Mouse (Mus musculus) heart, embryonic 16.5 days (tissue): ENCODE results near the gene Gapdhs. TPM values are rescaled to one million over a fixed set of nuclear protein-coding genes. Genes with fewer than 3 reads are reported as not detected.

Source experiments
- ATAC-seq: fragments of 200-750 bp; cut with Nextera tagmentation; replicated peaks from 2 replicates; pipeline ENCODE4 v1.8.0; 2017; ENCODE audit warnings: moderate number of reproducible peaks; ENCODE audit not compliant: insufficient read depth, low FRiP score; ENCODE audit errors: extremely low read depth
- H3K27ac ChIP-seq: fragments of 300-500 bp; sonication (generic); 2 replicates; pipeline ENCODE4 v1.5.1; 2014; ENCODE audit warnings: mild to moderate bottlenecking, low read length, control low read depth, moderate library complexity
- H3K27me3 ChIP-seq: fragments of 300-500 bp; sonication (generic); 2 replicates; pipeline ENCODE4 v1.6.1; 2014; ENCODE audit warnings: low read length, mixed read lengths; ENCODE audit not compliant: control insufficient read depth, insufficient read depth
- H3K36me3 ChIP-seq: fragments of 300-500 bp; sonication (generic); 2 replicates; pipeline ENCODE4 v1.6.1; 2014; ENCODE audit not compliant: control insufficient read depth, insufficient read depth
- H3K4me1 ChIP-seq: fragments of 300-500 bp; sonication (generic); 2 replicates; pipeline ENCODE4 v1.6.1; 2014; ENCODE audit warnings: low read length, mixed read lengths; ENCODE audit not compliant: control insufficient read depth, insufficient read depth
- H3K4me2 ChIP-seq: fragments of 300-500 bp; sonication (generic); 2 replicates; pipeline ENCODE4 v1.6.1; 2014; ENCODE audit warnings: low read depth, mild to moderate bottlenecking, control low read depth, low read length
- H3K4me3 ChIP-seq: fragments of 300-500 bp; sonication (generic); 2 replicates; pipeline ENCODE4 v1.5.1; 2014; ENCODE audit warnings: mild to moderate bottlenecking, control low read depth, low read length
- H3K9ac ChIP-seq: fragments of 300-500 bp; sonication (generic); 2 replicates; pipeline ENCODE4 v1.6.1; 2014; ENCODE audit warnings: low read length, control low read depth
- H3K9me3 ChIP-seq: fragments of 300-500 bp; sonication (generic); replicated peaks from 2 replicates; pipeline ENCODE4 v1.6.1; 2016; ENCODE audit warnings: low read length; ENCODE audit not compliant: control insufficient read depth
- WGBS: fragments of 180-500 bp; shearing (Covaris S2); extraction: QIAGEN DNeasy Blood & Tissue Kit; methylation state at CpG from one replicate; pipeline ENCODE4 v1.1.7; 2014; 5-methylcytosine and 5-hydroxymethylcytosine counted together
- polyA plus RNA-seq: library from polyadenylated mRNA; unstranded; fragments of >200 nt; fragmentation: Nextera tagmentation; extraction: Ambion mirVana; gene quantifications from 2 replicates; pipeline ENCODE4 v1.2.1, GENCODE M21; 2015

Gapdhs gene
- polyA plus RNA-seq, 1 experiment from 2014 or later: 0.47 TPM

- WGBS: 47% methylated on average over 7 of the region's 7 CpGs
- no peak for ATAC-seq
- H3K27ac ChIP-seq: no peak overlapping the region
These were observed 33.6 kb upstream of the Gapdhs start for GRCm38 (mm10) chr7:30777081-30777579.

GRCm38 (mm10) chr7:30776104-30776503 is 32.6 kb upstream of the Gapdhs start:
- Histone ChIP-seq H3K36me3 (no peaks in the 10 kb centered on the region), H3K4me1 (no peaks in the 10 kb centered on the region), H3K9me3 (peaks cover 2% of the 10 kb centered on the region; the same call in 1 of the 2 replicates), H3K27me3 (no peaks in the 10 kb centered on the region), H3K4me3 (no peak overlapping the region), H3K27ac (no peak overlapping the region), H3K4me2 (no peak overlapping the region), H3K9ac (no peak overlapping the region)
- ATAC-seq: no peak
- 70% methylated on average over 9 of the region's 9 CpGs for WGBS

More at GRCm38 (mm10) chr7:30777081-30777579, 33.6 kb upstream of the Gapdhs start:
- no peak overlapping the region for H3K4me2 ChIP-seq
- H3K4me1 ChIP-seq: no peaks in the 10 kb centered on the region
- H3K9ac ChIP-seq: no peak overlapping the region
- no peak overlapping the region for H3K4me3 ChIP-seq
- H3K27me3 ChIP-seq: no peaks in the 10 kb centered on the region
- H3K36me3 ChIP-seq: no peaks in the 10 kb centered on the region
- H3K9me3 ChIP-seq: 0 out of 2 replicates have a peak, but pooled peaks cover under 1% of the 10 kb centered on the region

- no peak overlapping the region for H3K4me2 ChIP-seq
- H3K36me3 ChIP-seq: no peaks in the 10 kb centered on the region
- H3K27ac ChIP-seq: no peak overlapping the region
- H3K4me1 ChIP-seq: no peaks in the 10 kb centered on the region
- peaks cover 2% of the 10 kb centered on the region for H3K27me3 ChIP-seq
- H3K9me3 ChIP-seq: peaks cover 2% of the 10 kb centered on the region; the same call in 1 of the 2 replicates
- 28% methylated on average over 9 of the region's 9 CpGs for WGBS
- H3K9ac ChIP-seq: no peak overlapping the region
- no peak for ATAC-seq
- H3K4me3 ChIP-seq: no peak overlapping the region
These were observed 25.8 kb upstream of the Gapdhs start for GRCm38 (mm10) chr7:30769236-30769635.

GRCm38 (mm10) chr7:30766408-30766807 is 22.9 kb upstream of the Gapdhs start:
- Histone ChIP-seq H3K27me3 (peaks cover 2% of the 10 kb centered on the region), H3K4me3 (no peak overlapping the region), H3K36me3 (no peaks in the 10 kb centered on the region), H3K4me1 (no peaks in the 10 kb centered on the region), H3K4me2 (no peak overlapping the region), H3K27ac (no peak overlapping the region), H3K9ac (no peak overlapping the region), H3K9me3 (no peaks in the 10 kb centered on the region; the same call in 1 of the 2 replicates)
- WGBS: 82% methylated on average over 4 of the region's 4 CpGs
- ATAC-seq: no peak

- Histone ChIP-seq H3K27ac (no peak overlapping the region), H3K4me1 (0 out of 2 replicates have a peak, but pooled peaks cover 4% of the 10 kb centered on the region), H3K9me3 (no peaks in the 10 kb centered on the region), H3K4me2 (no peak overlapping the region), H3K27me3 (peaks cover 2% of the 10 kb centered on the region), H3K9ac (no peak overlapping the region), H3K36me3 (no peaks in the 10 kb centered on the region), H3K4me3 (no peak overlapping the region)
- WGBS: 43% methylated on average over 11 of the region's 11 CpGs
- no peak for ATAC-seq
These were observed 21.7 kb upstream of the Gapdhs start for GRCm38 (mm10) chr7:30765173-30765572.

- 49% methylated on average over 5 of the region's 5 CpGs for WGBS
- Histone ChIP-seq H3K4me1 (0 out of 2 replicates have a peak, but pooled peaks cover 4% of the 10 kb centered on the region), H3K27ac (no peak within 1 kb of the TSS), H3K9ac (no peak within 1 kb of the TSS), H3K9me3 (no peaks in the 10 kb centered on the region), H3K4me2 (no peak within 1 kb of the TSS), H3K36me3 (no peaks in the 10 kb centered on the region), H3K27me3 (peaks cover 2% of the 10 kb centered on the region), H3K4me3 (no peak within 1 kb of the TSS)
- no peak for ATAC-seq
These were observed 20.0 kb upstream of the Gapdhs start, which contains the start of gene Dmkn for GRCm38 (mm10) chr7:30763456-30763855. Dmkn (plus strand) TSS chr7:30763756.

- 34% methylated on average over 4 of the region's 4 CpGs for WGBS
These were observed 18.4 kb upstream of the Gapdhs start for GRCm38 (mm10) chr7:30761769-30762352.

GRCm38 (mm10) chr7:30758853-30759252 is 15.4 kb upstream of the Gapdhs start:
- Histone ChIP-seq H3K27me3 (no peaks in the 10 kb centered on the region), H3K9ac (no peak overlapping the region), H3K4me1 (0 out of 2 replicates have a peak, but pooled peaks cover 4% of the 10 kb centered on the region), H3K36me3 (peaks cover 13% of the 10 kb centered on the region), H3K27ac (no peak overlapping the region), H3K9me3 (peaks cover 9% of the 10 kb centered on the region), H3K4me2 (no peak overlapping the region), H3K4me3 (no peak overlapping the region)
- ATAC-seq: no peak
- 26% methylated on average over 4 of the region's 4 CpGs for WGBS

More at GRCm38 (mm10) chr7:30761769-30762352, 18.4 kb upstream of the Gapdhs start:
- Histone ChIP-seq H3K4me1 (0 out of 2 replicates have a peak, but pooled peaks cover 4% of the 10 kb centered on the region), H3K27ac (no peak overlapping the region), H3K9me3 (no peaks in the 10 kb centered on the region), H3K4me3 (no peak overlapping the region), H3K4me2 (no peak overlapping the region), H3K36me3 (no peaks in the 10 kb centered on the region), H3K27me3 (peaks cover 2% of the 10 kb centered on the region; the same call in 1 of the 2 replicates), H3K9ac (no peak overlapping the region)
- no peak for ATAC-seq

- H3K36me3 ChIP-seq: peaks cover 13% of the 10 kb centered on the region
- 63% methylated on average over 3 of the region's 3 CpGs for WGBS
- H3K9me3 ChIP-seq: peaks cover 9% of the 10 kb centered on the region
- no peaks in the 10 kb centered on the region for H3K27me3 ChIP-seq
- 0 out of 2 replicates have a peak, but pooled peaks cover 4% of the 10 kb centered on the region for H3K4me1 ChIP-seq
- no peak overlapping the region for H3K4me3 ChIP-seq
- ATAC-seq: no peak
- H3K9ac ChIP-seq: no peak overlapping the region
- H3K27ac ChIP-seq: no peak overlapping the region
- no peak overlapping the region for H3K4me2 ChIP-seq
These were observed 13.5 kb upstream of the Gapdhs start for GRCm38 (mm10) chr7:30757001-30757400.
